Mouse (Mus musculus) MEL (cell line): ENCODE measurements around the gene C2cd2. TPM values are rescaled to one million over a fixed set of nuclear protein-coding genes. Genes with fewer than 3 reads are reported as not detected.

Experiments
- DNase-seq: peaks from one replicate; pipeline ENCODE4 v3.0.0; 2011; ENCODE audit warnings: low read depth, low spot score
- H3K27ac ChIP-seq: 2 replicates; pipeline ENCODE4 v1.5.1; 2012; ENCODE audit warnings: low read depth, mild to moderate bottlenecking, control low read depth, low read length, moderate library complexity; ENCODE audit not compliant: control insufficient read depth
- H3K27me3 ChIP-seq, 2 experiments: fragments of 150-350 bp in 1 of 2; sonication (generic) in 1 of 2; 2 replicates each; pipeline ENCODE4 v1.6.1; 2012; ENCODE audit warnings: low read length in 2 of 2, mild to moderate bottlenecking in 2 of 2, improper control_type of control experiment in 1 of 2, moderate library complexity in 1 of 2; ENCODE audit not compliant: insufficient read depth in 2 of 2, control insufficient read depth in 1 of 2
- H3K36me3 ChIP-seq, 2 experiments: 2 replicates each; pipeline ENCODE4 v1.6.1; 2012 to 2014; ENCODE audit warnings: low read length in 2 of 2, improper control_type of control experiment in 1 of 2, inconsistent platforms in 1 of 2, mild to moderate bottlenecking in 1 of 2; ENCODE audit not compliant: insufficient read depth in 2 of 2, control insufficient read depth in 1 of 2
- H3K4me1 ChIP-seq, 2 experiments: fragments of 150-350 bp in 1 of 2; sonication (generic) in 1 of 2; 2 replicates each; pipeline ENCODE4 v1.6.1; 2012; ENCODE audit warnings: low read length in 2 of 2, improper control_type of control experiment in 1 of 2, mild to moderate bottlenecking in 1 of 2; ENCODE audit not compliant: insufficient read depth in 2 of 2, control insufficient read depth in 1 of 2
- H3K4me3 ChIP-seq, 2 experiments: fragments of 150-350 bp in 1 of 2; sonication (generic) in 1 of 2; 2 replicates each; pipeline ENCODE4 v1.5.1; 2012; ENCODE audit warnings: low read depth in 2 of 2, low read length in 2 of 2, mild to moderate bottlenecking in 2 of 2, moderate library complexity in 2 of 2, control low read depth in 1 of 2, improper control_type of control experiment in 1 of 2; ENCODE audit not compliant: control insufficient read depth in 1 of 2, insufficient read depth in 1 of 2
- H3K79me2 ChIP-seq: 2 replicates; pipeline ENCODE4 v1.6.1; 2012; ENCODE audit warnings: mild to moderate bottlenecking, low read length, moderate library complexity; ENCODE audit not compliant: control insufficient read depth, poor library complexity, insufficient read depth
- H3K9ac ChIP-seq: 2 replicates; pipeline ENCODE4 v1.6.1; 2012; ENCODE audit warnings: low read depth, mild to moderate bottlenecking, control low read depth, low read length, moderate library complexity; ENCODE audit not compliant: control insufficient read depth, poor library complexity, severe bottlenecking
- H3K9me3 ChIP-seq: fragments of 150-350 bp; sonication (generic); replicated peaks from 2 replicates; pipeline ENCODE4 v1.6.1; 2012; ENCODE audit warnings: mild to moderate bottlenecking, low read length, improper control_type of control experiment, moderate library complexity; ENCODE audit not compliant: insufficient read depth
- ETS1 ChIP-seq: IDR thresholded peaks from 2 replicates; pipeline ENCODE4 v1.6.1; 2012; ENCODE audit warnings: low read depth, mild to moderate bottlenecking, inconsistent platforms, low read length, improper control_type of control experiment, moderate library complexity
- GATA1 ChIP-seq: IDR thresholded peaks from 2 replicates; pipeline ENCODE4 v1.6.1; 2011; ENCODE audit warnings: low read depth, low read length, improper control_type of control experiment
- HCFC1 ChIP-seq: IDR thresholded peaks from 2 replicates; pipeline ENCODE4 v1.6.1; 2012; ENCODE audit warnings: low read depth, mild to moderate bottlenecking, inconsistent platforms, low read length, improper control_type of control experiment, moderate library complexity
- MAFK ChIP-seq: IDR thresholded peaks from 2 replicates; pipeline ENCODE4 v1.6.1; 2011; ENCODE audit warnings: low read depth, mild to moderate bottlenecking, low read length, improper control_type of control experiment, borderline replicate concordance
- MAX ChIP-seq: IDR thresholded peaks from 2 replicates; pipeline ENCODE4 v1.6.1; 2011; ENCODE audit warnings: low read length, improper control_type of control experiment
- MYC ChIP-seq: IDR thresholded peaks from 2 replicates; pipeline ENCODE4 v1.6.1; 2011; ENCODE audit warnings: low read depth, mild to moderate bottlenecking, low read length, improper control_type of control experiment, moderate library complexity
- NELFE ChIP-seq: IDR thresholded peaks from 2 replicates; pipeline ENCODE4 v1.6.1; 2011; ENCODE audit warnings: low read depth, low read length, improper control_type of control experiment
- POLR2AphosphoS2 ChIP-seq: IDR thresholded peaks from 2 replicates; pipeline ENCODE4 v1.6.1; 2011; ENCODE audit warnings: low read length, improper control_type of control experiment
- SIN3A ChIP-seq: IDR thresholded peaks from 2 replicates; pipeline ENCODE4 v1.6.1; 2012; ENCODE audit warnings: low read length, improper control_type of control experiment, inconsistent platforms
- TBP ChIP-seq: IDR thresholded peaks from 2 replicates; pipeline ENCODE4 v1.8.0; 2011; ENCODE audit warnings: low read depth, low read length, improper control_type of control experiment
- UBTF ChIP-seq: IDR thresholded peaks from 2 replicates; pipeline ENCODE4 v1.6.1; 2012; ENCODE audit warnings: low read depth, mild to moderate bottlenecking, inconsistent platforms, low read length, improper control_type of control experiment, moderate library complexity, borderline replicate concordance; ENCODE audit not compliant: insufficient read depth
- ZKSCAN1 ChIP-seq: IDR thresholded peaks from 2 replicates; pipeline ENCODE4 v1.6.1; 2012; ENCODE audit warnings: low read depth, mild to moderate bottlenecking, inconsistent platforms, low read length, improper control_type of control experiment, moderate library complexity
- polyA plus RNA-seq, 2 experiments: library from polyadenylated mRNA; stranded (reverse) in 1 of 2; unstranded in 1 of 2; fragments of >175 nt in 1 of 2; fragments of >200 nt in 1 of 2; gene quantifications; 2 replicates each; pipeline versions ENCODE4 v1.2.1 to v1.2.4; 2012; ENCODE audit warnings: low replicate concordance in 2 of 2, low read depth in 1 of 2; ENCODE audit not compliant: insufficient read length in 2 of 2, insufficient read depth in 1 of 2, missing spikeins in 1 of 2
- total RNA-seq: library from RNA; depleted of rRNA; stranded (reverse); fragments of 300-350 nt; gene quantifications from 2 replicates; pipeline ENCODE4 v1.2.3, GENCODE M21; 2012

The C2cd2 gene
- total and polyA plus RNA-seq, 3 experiments, result 8.9 to 20.7 TPM; not detected in 1

DNA sequence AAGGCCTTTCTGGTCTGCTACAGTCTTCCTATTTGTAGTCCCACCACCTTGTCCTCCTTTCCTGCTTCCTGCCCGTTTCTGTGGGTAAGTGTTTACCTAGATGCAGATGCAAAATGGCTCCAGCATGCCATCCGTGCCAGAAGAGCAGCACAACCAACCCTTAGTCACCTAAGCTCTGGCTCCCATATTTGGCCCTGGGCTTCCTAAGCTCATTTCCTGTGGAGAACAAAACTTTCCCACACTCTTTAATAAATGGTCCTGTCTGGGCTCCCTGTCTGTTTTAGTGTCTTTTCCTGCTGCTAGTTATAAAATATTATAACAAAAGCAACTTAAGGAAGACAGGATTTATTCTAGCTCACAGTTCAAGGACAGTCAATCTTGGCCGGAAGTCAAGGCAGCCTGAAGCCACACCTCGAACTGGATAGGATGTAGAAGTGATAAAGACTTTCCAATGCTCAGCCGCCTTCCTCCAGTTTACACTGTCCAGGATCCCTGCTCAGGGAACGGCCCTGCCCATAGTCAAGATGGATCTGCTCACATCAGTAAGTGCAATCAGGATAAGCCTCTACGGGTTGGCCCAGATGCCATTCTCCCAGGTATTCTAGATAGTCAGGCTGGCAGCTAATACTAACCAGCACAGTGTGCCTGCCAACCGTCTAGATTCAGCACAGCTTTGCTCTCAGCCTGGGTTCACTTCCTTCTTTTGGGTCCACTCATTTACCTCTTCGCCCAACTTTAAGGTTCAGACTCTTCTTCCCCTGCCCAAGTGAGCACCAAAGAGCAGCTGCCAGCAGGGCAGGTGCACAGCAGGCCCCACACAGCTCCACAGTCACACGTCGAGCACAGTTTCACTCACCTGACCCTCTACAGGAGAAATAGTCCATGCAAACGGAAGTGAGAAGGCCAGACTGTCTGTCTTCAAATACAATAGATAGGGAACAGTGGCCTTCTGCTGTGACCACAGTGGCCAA, 117.1 kb downstream of the C2cd2 start:
- peaks cover 6 to 18% of the 10 kb centered on the region in 2 experiments; a peak in 3 of 4 replicates for H3K4me1 ChIP-seq
- no peak overlapping the region for H3K27ac ChIP-seq

DNA sequence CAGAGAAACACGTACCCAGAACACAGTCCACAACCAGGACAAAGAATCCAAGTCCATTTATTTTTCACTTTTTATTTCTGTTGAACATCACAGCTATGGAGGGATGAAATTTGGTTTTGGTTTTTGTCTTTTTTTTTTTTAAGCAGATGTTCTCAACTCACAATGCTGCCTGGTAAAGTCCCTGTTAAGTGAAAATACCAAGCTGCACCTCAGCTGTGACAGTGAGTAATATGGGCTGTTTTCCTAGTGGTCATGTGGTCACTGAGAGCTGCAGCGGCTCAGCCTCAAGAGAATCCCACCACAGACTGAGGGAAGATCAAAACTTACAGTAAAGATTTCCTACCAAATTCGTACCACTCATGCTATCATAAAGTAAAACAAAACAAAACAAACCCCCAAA, 130.2 kb downstream of the C2cd2 start:
- H3K27ac ChIP-seq, result no peak overlapping the region
- H3K4me3 ChIP-seq, result no peak overlapping the region
- TF ChIP-seq MYC (no peak), HCFC1 (no peak), ETS1 (no peak), MAFK (no peak), ZKSCAN1 (no peak), SIN3A (no peak)
- H3K4me1 ChIP-seq, result no peaks in the 10 kb centered on the region
- no peaks in the 10 kb centered on the region for H3K27me3 ChIP-seq
- peaks cover 0 to 6% of the 10 kb centered on the region in 2 experiments; a peak in 2 of 4 replicates for H3K36me3 ChIP-seq
- H3K9ac ChIP-seq, result no peak overlapping the region
- no peaks in the 10 kb centered on the region for H3K9me3 ChIP-seq
- no peaks in the 10 kb centered on the region for H3K79me2 ChIP-seq
- no peak for DNase-seq

More for the DNA sequence above, 117.1 kb downstream of the C2cd2 start:
- Histone ChIP-seq H3K9me3 (no peaks in the 10 kb centered on the region), H3K36me3 (peaks cover 0 to 16% of the 10 kb centered on the region in 2 experiments; a peak in 3 of 4 replicates), H3K9ac (no peak overlapping the region), H3K79me2 (peaks cover 23% of the 10 kb centered on the region), H3K4me3 (no peak overlapping the region), H3K27me3 (no peaks in the 10 kb centered on the region)
- TF ChIP-seq POLR2AphosphoS2 (no peak), UBTF (no peak), ZKSCAN1 (no peak), MAX (no peak)
- no peak for DNase-seq

DNA sequence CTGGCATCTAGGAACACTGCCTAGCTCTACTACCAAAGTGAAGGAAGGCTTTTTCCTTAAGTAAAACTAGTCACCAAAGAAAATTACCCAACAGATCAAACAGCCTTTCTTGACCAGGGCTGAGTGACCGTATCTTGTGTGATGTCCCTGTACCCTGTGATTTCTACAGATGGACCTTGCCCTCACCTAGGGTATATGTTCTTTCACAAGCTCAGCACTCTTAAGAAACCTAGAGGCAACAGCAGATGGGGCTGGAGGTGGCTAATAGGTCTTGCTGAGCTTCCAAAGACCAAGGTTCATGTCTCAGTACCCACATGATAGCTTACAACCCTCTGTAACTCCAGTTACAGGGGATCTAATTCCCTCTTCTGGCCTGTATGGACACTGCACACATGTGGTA, 134.2 kb downstream of the C2cd2 start:
- Histone ChIP-seq H3K4me1 (no peaks in the 10 kb centered on the region), H3K9me3 (no peaks in the 10 kb centered on the region), H3K9ac (no peak overlapping the region), H3K79me2 (no peaks in the 10 kb centered on the region), H3K27ac (no peak overlapping the region), H3K4me3 (no peak overlapping the region), H3K36me3 (peaks cover 0 to 6% of the 10 kb centered on the region in 2 experiments; a peak in 2 of 4 replicates), H3K27me3 (no peaks in the 10 kb centered on the region)
- TF ChIP-seq NELFE (no peak), TBP (no peak), GATA1 (no peak)
- no peak for DNase-seq
